Mouse (Mus musculus) 3134 (cell line): ENCODE data around the gene Slc16a1.

ENCODE experiments used
- DNase-seq: peaks from one replicate; pipeline ENCODE4 v3.0.0-alpha.2; 2011; ENCODE audit warnings: low spot score; ENCODE audit not compliant: insufficient read length; ENCODE audit errors: extremely low read depth

The Slc16a1 gene

GRCm38 (mm10) chr3:104638932-104639748, 672 bp downstream of the Slc16a1 start:
- peak; percentile 85 for DNase-seq

- no peak for DNase-seq
These were observed 1.4 kb downstream of the Slc16a1 start for GRCm38 (mm10) chr3:104639749-104640368.

DNA sequence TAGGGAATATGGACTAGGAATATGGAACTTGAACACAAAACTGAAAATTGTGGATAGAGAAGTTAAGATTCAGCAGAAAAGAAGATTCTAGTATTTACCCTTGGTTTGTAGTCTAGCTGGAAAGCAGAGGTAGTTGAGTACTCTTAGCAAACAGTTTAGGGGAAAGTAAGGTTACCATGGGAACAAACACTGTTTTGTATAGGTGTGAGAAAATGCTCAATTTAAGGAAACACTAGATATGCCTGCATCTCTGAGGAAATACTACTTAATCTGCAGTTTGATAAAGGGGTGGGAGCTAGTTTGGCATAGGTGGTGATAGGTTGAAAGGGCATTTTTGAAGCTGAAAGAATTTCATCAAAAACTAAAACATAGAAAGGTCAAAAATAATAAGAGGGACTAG, 2.4 kb downstream of the Slc16a1 start:
- no peak for DNase-seq

DNA sequence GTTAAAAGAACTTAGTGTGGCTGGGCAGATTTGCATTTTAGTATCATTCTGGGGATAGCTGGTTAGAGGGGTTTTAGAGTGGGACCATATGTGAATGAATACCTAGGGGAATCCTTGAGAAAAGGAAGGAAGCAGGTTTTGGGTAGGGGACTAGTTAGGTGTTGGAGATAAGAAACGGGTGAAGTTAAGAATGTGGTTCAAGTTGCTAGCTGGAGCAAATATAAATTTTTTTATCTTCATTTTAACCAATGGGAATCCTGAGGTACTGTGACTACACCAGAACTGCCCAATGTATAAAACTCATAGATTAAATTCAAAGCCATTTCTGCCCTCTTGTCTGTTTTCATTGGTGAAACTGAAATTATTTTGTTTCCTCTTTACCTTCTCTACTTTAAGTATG, 2.8 kb downstream of the Slc16a1 start:
- no peak for DNase-seq

DNA sequence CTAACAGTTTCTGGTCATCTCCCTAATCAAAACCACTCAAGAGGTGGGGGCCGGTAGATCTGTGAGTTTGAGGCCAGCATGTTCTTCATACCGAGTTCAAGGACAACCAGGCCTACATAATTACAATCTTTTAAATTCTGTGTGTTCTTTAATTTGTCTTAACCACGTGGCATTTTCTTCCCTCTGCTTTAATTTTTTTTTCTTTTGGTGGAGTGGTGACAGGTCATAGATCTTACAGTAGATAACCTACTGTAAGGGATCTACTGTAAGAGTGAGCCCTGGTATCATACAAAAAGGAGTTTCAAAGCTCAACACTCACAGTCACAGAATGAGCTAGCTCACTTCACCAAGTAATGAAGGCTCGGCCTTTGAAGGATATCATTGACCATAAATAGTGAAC, 4.6 kb downstream of the Slc16a1 start:
- DNase-seq, result no peak

- peak; percentile 19 for DNase-seq
These were observed 5.4 kb downstream of the Slc16a1 start for GRCm38 (mm10) chr3:104643810-104644270.

GRCm38 (mm10) chr3:104644371-104644770, 5.9 kb downstream of the Slc16a1 start:
- no peak for DNase-seq

DNA sequence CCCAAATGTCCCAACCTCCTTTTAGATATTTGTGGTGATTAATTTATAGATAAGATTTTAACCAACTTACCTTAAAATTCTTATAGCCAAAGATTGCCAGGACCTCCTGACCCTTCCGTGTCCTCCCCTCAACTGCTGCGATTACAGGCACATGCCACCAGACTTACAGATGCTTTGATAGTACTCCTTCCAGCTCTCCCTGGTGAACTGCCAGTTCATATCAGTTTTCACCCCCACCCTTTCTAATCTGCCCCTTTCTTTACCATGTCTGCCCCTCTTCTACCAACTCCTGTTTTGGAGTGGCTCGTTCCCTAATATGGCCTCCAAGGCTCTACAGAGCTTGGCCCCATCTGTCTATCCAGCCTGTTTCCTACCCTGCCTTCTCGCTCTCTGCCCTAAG, 15.8 kb downstream of the Slc16a1 start:
- DNase-seq, result no peak

DNA sequence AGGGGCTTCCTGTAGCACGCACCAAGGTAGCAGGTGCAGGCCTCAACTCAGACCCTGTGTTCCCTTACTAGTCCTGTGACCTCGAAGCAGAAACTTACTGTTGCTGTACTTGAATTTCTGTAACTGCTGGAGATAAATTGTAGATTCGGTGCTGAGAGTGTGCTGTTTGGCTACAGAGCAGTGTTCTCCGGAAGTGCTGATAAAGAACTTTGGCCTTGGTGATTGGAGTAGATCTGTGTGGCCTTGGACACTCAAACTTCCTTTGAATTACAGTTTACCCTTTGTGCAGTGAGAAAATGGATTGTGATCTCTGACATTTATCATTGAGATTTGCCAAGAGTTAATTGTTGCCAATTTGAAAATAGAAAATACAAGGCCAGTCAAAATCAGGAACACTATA, 16.5 kb downstream of the Slc16a1 start:
- DNase-seq, result no peak

DNA sequence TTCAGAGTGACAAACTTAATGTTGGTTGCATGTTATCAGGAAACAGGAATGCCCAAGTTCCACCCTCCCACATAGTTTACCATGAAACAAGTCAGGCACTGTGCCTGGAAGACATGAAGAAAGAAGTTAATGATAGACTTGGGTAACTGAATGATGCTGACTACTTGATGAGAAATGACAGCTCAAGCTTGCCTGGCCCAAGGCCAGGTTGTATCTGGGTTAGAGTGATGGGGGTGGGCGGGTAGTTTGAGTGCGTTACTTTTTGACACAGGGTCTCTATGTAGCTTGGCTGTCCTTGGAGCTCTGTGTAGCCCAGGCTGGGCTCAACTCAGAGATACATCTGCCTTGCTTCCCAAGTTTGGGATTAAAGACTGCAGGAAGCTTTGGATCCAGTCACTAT, 20.2 kb downstream of the Slc16a1 start:
- no peak for DNase-seq

DNA sequence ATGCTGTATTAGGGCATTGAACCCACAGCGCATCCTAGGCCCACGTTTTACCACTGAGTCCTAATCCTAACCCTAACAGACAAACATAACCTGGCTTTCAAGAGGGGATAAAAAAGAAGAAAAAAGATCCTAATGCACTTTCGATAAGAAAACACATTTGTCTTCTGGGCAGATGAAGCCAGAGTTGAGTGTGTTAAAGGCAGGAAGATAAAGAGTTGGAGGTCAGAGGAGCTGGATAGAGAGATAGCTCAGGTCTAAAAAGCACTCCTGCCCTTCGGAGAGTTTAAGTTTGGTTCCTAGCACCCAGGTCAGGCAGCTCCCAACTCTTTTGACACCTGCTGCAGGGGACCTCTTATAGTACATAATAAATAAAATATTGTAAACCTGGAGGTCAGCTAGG, 21.3 kb downstream of the Slc16a1 start:
- DNase-seq, result no peak

GRCm38 (mm10) chr3:104660522-104660921, 22.1 kb downstream of the Slc16a1 start:
- DNase-seq, result no peak

DNA sequence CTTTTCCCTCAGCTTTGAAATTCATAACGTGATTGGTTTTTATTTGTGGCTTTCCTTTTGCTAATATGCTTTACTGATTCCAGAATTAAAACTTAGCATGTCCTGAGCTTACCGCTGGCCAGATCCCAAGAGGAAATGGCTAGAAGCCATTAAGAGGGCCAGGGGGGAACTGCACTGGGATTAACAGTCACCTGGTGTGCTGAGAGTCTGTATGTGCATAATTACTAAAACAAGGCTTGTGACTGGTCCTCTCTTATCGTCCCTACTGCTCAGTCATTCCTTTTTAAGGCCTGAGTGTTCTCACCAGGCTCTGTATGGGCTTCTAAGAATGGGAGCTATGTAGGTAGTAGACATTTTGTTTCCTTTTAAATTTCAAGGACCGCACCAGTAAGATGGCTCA, 23.5 kb downstream of the Slc16a1 start:
- no peak for DNase-seq

- DNase-seq, result no peak
These were observed 24.5 kb downstream of the Slc16a1 start for GRCm38 (mm10) chr3:104662926-104663325.

DNA sequence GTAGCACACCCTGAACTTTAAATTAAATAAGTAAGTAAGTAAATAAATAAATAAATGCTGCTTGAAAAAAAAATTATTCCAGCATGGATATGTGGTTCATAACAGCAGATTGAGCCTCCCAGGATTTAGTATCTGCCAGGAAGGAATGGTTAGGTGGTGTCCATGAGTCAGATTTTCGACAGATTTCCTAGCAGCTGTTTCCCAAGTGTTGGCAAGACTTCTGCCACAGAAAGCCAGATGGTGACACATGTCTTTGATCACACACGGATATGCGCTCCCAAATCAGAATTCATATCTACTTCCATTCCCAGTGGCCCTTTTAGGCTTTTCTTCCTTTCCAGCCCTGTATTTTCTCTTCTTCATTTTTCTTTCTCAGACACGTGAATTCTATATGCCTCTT, 28.5 kb downstream of the Slc16a1 start:
- DNase-seq, result peak; percentile 63

DNA sequence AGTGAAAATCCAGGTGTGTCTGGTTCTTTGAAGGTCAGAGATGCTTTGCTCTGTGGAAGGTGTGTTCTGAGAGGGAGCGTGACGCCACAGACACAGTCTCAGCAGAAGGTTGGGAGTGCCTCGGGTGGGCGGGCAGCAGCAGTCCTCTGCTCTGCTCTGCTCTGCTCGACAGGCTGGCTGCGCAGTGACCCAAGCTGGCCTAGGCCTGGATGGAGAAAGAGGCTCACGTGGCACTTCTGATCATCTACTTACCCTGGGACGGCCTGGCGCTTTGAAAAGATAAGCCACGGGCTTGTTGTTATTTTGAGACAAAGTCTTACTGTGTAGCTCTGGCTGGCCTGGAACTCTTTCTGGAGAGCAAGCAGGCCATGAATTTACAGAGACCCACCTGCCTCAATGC, 29.0 kb downstream of the Slc16a1 start:
- peak; percentile 33 for DNase-seq

GRCm38 (mm10) chr3:104668989-104669388, 30.5 kb downstream of the Slc16a1 start:
- DNase-seq, result no peak

DNA sequence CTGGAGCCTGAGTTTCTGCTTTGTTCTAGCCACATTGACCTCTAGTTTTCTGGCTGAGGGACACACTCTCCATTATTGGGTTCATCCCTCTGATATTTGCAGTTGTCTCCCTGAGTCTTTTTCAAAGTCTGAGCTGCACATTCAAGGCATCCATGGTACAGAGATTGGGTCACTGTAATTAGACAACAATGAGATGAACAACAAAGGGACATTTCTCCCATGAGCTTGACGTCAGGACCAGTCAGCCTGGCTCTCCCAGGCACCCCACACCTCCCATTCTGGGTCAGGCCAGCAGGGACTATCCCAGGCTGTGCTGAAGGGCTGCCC, 31.4 kb downstream of the Slc16a1 start:
- no peak for DNase-seq

DNA sequence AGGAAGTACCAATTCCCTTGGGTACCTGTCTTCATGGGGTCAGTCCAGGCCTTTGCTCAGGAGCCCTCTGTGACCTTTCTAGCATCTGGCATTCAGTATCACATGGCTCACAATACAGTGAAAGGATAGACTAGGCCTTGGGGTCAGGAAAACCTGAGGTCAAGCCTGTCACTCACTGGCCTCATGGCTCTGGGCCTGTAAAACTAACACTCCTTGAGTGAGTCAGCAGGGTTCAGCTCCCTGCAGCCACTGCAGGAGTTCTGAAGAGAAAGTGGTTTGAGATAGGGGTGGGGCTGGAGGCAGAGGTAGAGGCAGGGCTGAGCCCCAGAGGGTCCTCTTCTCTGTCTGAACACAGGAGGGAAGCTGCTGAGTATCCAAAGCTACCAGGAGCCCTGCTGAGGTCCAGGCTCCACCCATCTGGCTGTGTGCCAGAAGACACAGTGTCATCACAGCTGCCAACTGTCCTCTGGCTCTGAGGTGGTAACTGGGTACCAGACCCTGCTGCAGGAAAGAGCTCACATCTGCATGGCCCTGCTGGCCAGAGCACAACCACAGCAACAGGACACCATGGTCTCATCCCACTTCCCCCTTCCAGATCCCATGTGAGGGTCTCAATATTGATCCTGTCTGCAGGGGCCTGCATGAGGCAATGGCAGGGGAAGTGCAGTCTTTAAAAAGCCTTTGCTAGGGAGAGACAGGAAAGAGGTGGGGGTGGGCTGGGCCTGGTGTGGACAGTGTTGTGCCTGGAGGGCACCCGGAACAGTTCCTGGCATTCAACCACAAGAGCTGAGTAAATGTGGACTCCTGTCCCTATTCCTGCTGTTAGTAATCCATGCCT, 31.9 kb downstream of the Slc16a1 start:
- DNase-seq, result peak; percentile 68

GRCm38 (mm10) chr3:104671543-104671942, 33.1 kb downstream of the Slc16a1 start:
- no peak for DNase-seq

DNA sequence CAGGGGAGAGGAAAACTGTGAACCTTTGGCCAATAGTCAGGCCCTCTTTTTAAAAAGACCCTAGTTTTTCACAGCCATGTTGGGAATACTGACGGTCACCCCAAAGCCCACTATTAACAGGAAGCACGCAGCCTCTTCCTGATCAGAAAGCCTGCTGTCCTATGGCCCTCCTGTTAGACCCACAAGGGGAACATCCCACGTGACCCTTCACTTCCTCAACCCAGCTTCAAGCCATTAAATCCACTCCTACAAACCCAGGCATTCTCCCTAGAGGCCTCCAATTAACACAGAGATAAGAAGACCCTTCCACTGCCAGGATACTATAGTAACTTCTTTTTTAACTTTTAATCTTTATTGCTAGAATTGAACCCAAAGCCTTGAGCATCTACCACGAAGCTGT, 33.6 kb downstream of the Slc16a1 start:
- DNase-seq, result no peak
